Mouse (Mus musculus) retina, postnatal 7 days (tissue): Measurements from ENCODE around the gene Slc35c1.

Source experiments
- DNase-seq: peaks from one replicate; pipeline ENCODE4 v3.0.0-alpha.2; 2012; ENCODE audit warnings: low read depth, low spot score

The Slc35c1 gene

GRCm38 (mm10) chr2:92475711-92476110 is 15.4 kb upstream of the Slc35c1 start:
- DNase-seq = no peak

GRCm38 (mm10) chr2:92474920-92475319 is 14.6 kb upstream of the Slc35c1 start:
- DNase-seq = no peak

- no peak for DNase-seq
These were observed 11.7 kb upstream of the Slc35c1 start for GRCm38 (mm10) chr2:92471886-92472670.

GRCm38 (mm10) chr2:92464690-92465089 is 4.4 kb upstream of the Slc35c1 start:
- no peak for DNase-seq

- DNase-seq = no peak
These were observed 877 bp upstream of the Slc35c1 start for GRCm38 (mm10) chr2:92461215-92461614.

GRCm38 (mm10) chr2:92459141-92459920 is 1.0 kb downstream of the Slc35c1 start:
- peak; percentile 54 for DNase-seq

- no peak for DNase-seq
These were observed 1.9 kb downstream of the Slc35c1 start for GRCm38 (mm10) chr2:92458481-92458880.

- no peak for DNase-seq
These were observed 3.3 kb downstream of the Slc35c1 start for GRCm38 (mm10) chr2:92456970-92457530.

- DNase-seq = no peak
These were observed 4.6 kb downstream of the Slc35c1 start for GRCm38 (mm10) chr2:92455704-92456103.

- no peak for DNase-seq
These were observed 6.2 kb downstream of the Slc35c1 start for GRCm38 (mm10) chr2:92454166-92454565.

- no peak for DNase-seq
These were observed 9.2 kb downstream of the Slc35c1 start for GRCm38 (mm10) chr2:92451126-92451525.

GRCm38 (mm10) chr2:92447121-92447740 is 13.1 kb downstream of the Slc35c1 start:
- DNase-seq = no peak

GRCm38 (mm10) chr2:92446656-92447055 is 13.7 kb downstream of the Slc35c1 start:
- no peak for DNase-seq

GRCm38 (mm10) chr2:92445890-92446289 is 14.4 kb downstream of the Slc35c1 start:
- no peak for DNase-seq

- no peak for DNase-seq
These were observed 16.0 kb downstream of the Slc35c1 start for GRCm38 (mm10) chr2:92444376-92444775.

GRCm38 (mm10) chr2:92443313-92443712 is 17.0 kb downstream of the Slc35c1 start:
- DNase-seq = no peak

GRCm38 (mm10) chr2:92442419-92443001 is 17.8 kb downstream of the Slc35c1 start:
- no peak for DNase-seq

GRCm38 (mm10) chr2:92440432-92440831 is 19.9 kb downstream of the Slc35c1 start:
- DNase-seq = no peak

GRCm38 (mm10) chr2:92438567-92438966 is 21.8 kb downstream of the Slc35c1 start:
- DNase-seq = no peak

GRCm38 (mm10) chr2:92437875-92438274 is 22.5 kb downstream of the Slc35c1 start:
- peak; percentile 81 for DNase-seq

- DNase-seq = no peak
These were observed 23.0 kb downstream of the Slc35c1 start for GRCm38 (mm10) chr2:92437366-92437765.

GRCm38 (mm10) chr2:92435023-92435422 is 25.3 kb downstream of the Slc35c1 start:
- no peak for DNase-seq
